Mouse (Mus musculus): ENCODE measurements around the gene Ints13. TPM values are rescaled to one million over a fixed set of nuclear protein-coding genes. Genes with fewer than 3 reads are reported as not detected.
"Not testable (repeated sequence)": the region's sequence is repeated elsewhere in the genome, so short reads cannot be mapped to it uniquely, and the experiment has no call there.

Ints13 gene
- 10 to 100 TPM; 37.6 to 41.0 TPM for total RNA-seq (2021)
- long read RNA-seq, transcript Ints13-210 (1 exons, 1,740 nt), result major isoform, 5 of 15 reads
- long read RNA-seq, partial matches to known transcripts, result 1 of 15 reads
- long read RNA-seq, other reads (novel, unspliced or antisense), result 7 of 15 reads

DNA sequence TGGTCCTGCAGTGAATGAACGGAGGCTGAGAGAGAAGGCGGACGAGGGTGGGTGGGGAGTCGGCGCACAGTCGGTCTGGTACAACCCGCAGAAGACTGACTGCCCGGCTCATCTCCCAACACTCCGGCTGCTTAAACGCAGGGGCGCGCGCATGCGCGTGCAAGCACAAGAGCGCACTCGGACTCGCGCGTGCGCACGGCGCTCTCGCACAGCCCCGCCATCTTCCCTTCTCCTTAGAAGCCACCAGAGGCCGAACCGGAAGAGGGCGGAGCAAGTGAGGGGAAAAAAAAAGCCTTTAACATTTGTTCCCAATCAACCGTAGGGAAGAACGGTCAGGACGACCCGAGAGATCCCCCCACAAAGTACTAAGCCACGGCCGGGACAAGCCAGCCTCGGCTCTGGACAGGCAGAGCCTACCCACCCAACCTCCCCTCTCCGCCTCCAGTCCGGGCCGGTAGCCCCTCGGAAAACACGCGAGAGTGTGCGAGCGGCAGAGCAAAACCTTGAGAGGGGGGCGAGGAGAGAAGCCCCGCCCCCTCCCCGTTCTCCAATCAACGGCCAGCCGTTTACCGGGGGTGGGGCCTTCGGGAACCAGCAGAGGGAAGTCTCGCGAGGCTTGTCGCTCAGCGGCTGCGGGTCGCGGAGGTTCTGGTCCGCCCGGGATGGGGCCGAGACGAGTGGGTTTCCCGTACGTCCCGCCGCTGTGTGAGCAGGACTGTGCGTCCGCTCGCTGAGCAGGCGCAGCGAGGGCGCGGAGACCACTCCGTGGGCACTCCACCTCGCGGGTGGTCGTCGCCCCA lies at the start of gene Ints13:
Gene Ints13, minus strand, starts transcription at position 526 of the 800 bp plus-strand sequence.
- DNase-seq (ENCODE audit: low spot score in 2 of 2), result peak; percentile 95 to 96

DNA sequence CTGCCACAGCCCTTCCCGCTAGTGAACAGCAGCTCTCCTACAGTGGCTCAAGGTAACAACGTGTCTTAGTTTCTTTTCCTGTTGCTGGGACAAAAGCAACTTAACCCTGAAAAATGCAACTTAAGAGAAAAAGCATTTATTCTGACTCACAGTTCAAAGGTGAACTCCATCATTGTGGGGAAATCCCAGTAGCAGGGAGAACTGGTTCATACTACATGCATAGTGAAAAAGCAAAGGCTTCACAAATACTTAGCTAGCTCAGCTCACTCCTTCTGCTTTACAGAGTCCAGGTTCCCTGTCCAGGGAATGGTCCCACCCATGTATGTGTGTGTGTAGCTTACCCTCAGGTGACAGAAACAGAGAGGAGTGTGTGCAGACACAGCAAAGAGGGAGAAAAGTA lies 39.0 kb upstream of the Ints13 start:
- DNase-seq (ENCODE audit: low spot score in 2 of 2), result no peak

DNA sequence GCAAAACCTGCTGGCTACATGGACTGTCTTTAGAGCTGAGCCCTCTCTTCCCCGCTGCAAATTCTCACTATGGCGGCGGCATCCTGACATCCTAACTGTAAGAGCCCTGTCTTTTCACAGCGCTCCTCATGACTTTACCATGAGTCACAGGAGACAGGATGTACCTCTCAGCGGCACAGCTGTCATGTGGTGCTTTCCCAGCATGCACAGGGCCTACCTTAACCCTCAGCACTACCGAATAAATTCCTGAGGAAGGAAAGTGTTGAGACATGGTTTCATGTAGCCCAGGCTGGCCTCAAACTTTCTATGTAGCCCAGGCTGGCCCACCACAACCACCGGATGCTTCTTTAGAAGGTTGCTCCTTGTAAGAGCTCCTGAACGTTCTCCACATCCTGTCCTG lies 38.3 kb upstream of the Ints13 start:
- no peak for DNase-seq (ENCODE audit: low spot score in 2 of 2)

GRCm38 (mm10) chr6:146614541-146614940 lies 36.9 kb upstream of the Ints13 start:
- no peak for DNase-seq (ENCODE audit: low spot score in 2 of 2)

DNA sequence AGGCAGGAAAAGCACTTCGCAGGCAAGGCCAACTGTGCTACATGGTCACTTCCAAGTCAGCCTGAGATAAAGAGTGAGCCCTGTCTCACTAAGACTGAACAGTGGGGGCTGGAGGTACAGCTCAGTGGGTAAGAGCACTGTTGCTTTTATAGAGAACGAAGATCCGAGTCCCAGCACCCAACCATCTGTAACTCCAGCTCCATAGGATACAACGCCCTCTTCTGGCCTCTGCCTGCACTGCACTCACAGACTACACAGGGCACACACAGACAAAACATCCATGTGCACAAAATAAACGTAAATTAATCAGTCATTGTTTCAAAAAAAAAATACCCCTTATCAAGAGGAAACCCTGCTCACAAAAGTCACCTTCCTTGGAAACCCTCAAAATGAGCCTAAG lies 36.3 kb upstream of the Ints13 start:
- DNase-seq (ENCODE audit: low spot score in 2 of 2), result no peak

GRCm38 (mm10) chr6:146612736-146613135 lies 35.1 kb upstream of the Ints13 start:
- DNase-seq (ENCODE audit: low spot score in 2 of 2), result no peak

GRCm38 (mm10) chr6:146611897-146612296 lies 34.3 kb upstream of the Ints13 start:
- DNase-seq (ENCODE audit: low spot score in 2 of 2), result no peak

DNA sequence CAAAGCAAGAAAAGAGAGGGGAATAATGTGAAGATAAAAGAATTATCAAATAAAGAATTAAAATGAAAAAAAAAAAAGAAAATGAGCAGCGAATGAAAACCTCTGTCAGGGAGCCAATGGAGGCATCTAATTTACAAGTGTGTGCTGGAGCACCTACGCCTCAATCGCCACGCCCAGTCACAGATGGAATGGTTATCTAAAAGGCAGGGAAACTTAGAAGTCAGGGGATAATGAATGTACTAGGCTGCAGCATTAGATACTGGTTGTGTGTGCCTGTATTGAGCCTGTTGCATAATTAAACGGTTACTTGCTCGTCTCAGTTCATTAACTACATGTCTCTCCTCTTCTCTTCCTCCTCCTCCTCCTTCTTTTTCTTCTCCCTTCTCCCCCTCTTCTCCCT lies 33.8 kb upstream of the Ints13 start:
- no peak for DNase-seq (ENCODE audit: low spot score in 2 of 2)

DNA sequence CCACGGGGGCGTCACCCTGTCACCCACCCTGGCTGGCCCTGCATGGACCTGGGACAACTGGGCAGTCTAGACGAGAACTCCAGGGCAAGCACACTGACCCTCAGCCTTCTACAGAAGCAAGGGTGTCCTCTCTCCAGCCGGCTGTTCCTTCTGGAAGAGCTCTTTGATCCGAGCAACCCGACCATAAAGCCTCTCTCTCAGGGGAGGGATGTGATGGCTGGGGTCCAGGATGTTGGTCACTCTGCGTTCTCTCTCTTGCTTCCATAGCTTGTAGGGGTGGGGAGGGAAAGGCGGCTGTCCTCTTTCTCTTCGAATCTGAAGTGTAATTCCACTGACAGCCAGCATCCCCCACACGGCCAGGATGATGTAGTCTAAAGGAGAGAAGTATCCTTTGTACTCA lies 26.0 kb upstream of the Ints13 start:
- no peak for DNase-seq (ENCODE audit: low spot score in 2 of 2)

GRCm38 (mm10) chr6:146602601-146603000 lies 25.0 kb upstream of the Ints13 start:
- no peak for DNase-seq (ENCODE audit: low spot score in 2 of 2)

GRCm38 (mm10) chr6:146585134-146585533 lies 7.5 kb upstream of the Ints13 start:
- DNase-seq (ENCODE audit: low spot score in 2 of 2), result no peak

DNA sequence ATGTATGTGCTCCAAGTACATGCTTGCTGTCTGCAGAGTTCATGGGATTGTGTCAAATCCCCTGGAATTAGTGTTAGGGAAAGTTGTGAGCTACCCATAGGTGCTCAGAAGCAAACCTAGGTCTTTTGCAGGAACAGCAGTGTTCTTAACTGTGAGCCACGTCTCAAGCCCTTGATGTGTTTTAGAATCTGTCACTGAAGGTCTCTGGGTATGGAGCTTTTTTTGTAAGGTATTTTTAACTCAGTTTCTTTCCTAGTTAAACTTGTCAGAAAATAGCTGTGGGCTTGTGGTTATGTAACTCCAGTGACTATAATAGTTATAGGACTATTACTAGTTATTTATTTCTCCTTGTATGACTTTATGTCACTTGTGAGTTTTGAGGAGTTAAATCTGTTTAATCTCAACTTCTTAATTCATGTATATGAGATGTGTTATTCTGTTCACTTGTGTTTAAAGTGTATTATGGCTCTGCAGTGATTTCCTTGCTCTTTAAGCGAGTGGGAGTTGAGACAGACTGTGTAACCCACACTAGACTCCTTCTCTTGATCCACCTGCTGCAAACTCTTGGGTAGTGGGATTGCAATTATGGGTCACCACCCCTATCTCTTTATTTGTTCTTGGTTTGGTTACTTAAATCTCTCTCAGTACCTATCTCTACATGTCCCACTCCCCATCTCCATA lies 5.9 kb upstream of the Ints13 start:
- DNase-seq (ENCODE audit: low spot score in 2 of 2), result no peak

DNA sequence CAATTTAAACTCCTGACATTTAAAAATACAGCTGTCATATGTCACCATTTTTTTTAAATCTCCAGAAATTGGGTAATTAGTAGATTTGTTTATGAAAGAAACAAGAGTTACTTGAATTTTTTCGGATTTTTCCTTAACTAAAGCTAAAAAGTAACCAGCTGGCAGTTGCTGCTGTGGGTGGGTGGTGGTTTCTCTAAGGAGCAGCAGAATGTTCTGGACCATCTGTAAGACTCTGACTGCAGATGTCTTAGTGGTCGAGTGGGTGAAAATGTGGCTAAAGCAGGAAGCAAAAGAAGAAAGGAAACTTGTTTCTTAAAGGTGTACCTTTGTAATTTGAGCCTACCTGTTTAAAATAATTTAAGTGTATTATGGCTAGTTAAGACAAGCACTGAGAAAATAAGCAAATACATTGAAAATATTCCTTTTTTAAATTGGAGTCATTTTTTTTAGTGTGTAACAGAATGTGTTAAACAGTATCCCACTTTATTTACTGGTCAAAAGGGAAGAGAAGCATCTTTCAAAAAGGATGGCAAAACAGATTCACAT lies 2.8 kb upstream of the Ints13 start:
- DNase-seq (ENCODE audit: low spot score in 2 of 2), result no peak

- peak; percentile 17 to 30 for DNase-seq (ENCODE audit: low spot score in 2 of 2)
Observed at GRCm38 (mm10) chr6:146578586-146578985, 951 bp upstream of the Ints13 start.

DNA sequence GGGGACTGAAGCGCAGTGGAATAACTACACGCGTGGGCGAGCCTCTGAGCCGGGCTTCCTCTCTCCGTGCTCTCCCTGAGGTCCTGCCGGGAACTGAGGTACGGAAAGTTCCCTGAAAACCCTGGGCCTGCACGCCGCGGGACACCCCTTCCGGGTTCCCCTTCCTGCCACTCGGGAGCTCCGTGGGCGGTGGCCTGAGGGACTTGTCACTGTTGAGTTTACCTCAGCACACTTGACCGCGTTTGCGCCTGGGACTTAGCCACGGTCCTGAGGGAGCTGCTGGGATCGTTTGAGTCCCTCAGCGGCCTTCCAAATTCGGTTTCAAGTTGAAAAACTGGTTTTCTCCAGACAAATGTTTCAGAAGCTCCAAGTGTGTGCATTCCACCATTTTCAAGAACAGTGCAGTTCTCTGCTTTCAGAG lies 486 bp upstream of the Ints13 start:
- DNase-seq (ENCODE audit: low spot score in 2 of 2), result no peak

DNA sequence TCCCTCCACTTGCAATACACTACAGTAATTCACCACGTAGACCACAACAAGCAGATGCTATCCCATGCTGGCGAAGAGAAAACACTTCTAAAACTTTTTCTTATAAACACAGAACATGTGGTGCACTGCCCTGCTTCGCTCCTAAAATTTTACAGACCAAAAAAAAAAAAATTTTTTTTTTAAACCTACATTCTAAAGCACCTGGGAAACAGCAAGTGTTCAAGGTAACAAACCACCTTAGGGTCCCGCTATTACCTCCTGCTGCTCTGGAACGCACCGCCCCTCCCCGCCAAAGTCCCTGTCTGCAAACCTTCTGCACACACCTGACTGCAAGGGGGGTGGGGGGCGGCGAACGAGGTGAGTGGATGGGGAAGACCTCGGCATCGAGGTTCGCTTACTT lies 732 bp downstream of the Ints13 start, which contains the start of gene Fgfr1op2:
Gene Fgfr1op2, plus strand, starts transcription at position 301 of the 400 bp plus-strand sequence.
- no peak for DNase-seq (ENCODE audit: low spot score in 2 of 2)

DNA sequence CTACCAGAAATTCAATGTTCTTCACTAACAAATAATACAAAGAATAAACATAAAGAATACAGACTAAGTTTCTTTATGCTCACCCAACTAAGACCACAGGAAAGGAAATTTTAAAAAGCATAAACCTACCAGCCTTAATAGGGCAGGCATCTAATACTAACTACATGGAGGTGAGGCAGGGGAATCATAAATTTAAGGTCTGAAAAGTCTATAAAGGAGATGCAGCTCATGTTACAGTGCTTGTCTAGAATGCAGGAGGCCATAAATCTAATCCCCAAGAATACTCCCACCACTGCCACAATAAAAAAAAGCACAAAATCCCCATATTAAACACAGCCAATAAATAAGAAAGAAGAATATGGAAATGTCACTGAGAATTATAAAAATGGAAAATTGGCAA lies 5.6 kb downstream of the Ints13 start:
- no peak for DNase-seq (ENCODE audit: low spot score in 2 of 2)

DNA sequence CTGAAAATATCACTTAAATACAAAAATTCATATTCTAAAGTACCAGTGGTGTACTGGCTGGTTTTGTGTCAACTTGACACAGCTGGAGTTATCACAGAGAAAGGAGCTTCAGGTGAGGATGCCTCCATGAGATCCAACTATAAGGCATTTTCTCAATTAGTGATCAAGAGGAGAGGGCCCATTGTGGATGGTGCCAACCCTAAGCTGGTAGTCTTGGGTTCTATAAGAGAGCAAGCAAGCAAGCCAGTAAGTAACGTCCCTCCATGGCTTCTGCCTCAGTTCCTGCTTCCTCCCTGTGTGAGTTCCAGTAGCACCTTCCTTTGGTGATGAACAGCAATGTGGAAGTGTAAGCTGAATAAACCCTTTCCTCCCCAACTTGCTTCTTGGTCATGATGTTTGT lies 15.2 kb downstream of the Ints13 start:
- not testable (repeated sequence) for DNase-seq (ENCODE audit: low spot score in 2 of 2)

DNA sequence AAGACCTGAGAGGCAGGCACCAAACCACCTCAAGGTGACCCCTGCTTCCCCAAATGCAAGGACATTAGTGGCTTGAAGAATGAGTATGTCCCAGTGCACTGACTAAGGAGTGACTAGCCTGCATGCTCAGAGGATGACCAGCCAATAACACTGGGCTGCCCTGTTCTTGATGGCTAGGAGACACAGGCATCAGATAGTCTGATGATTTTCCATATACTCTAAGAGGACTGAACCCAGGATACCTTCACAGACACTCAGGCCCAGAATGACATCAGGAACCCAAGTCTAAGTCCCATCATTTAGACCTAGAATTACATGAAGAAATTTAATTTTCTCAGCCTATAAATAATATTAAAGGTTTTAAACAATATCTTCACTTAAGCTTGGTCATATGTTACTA lies 26.3 kb downstream of the Ints13 start:
- no peak for DNase-seq (ENCODE audit: low spot score in 2 of 2)

DNA sequence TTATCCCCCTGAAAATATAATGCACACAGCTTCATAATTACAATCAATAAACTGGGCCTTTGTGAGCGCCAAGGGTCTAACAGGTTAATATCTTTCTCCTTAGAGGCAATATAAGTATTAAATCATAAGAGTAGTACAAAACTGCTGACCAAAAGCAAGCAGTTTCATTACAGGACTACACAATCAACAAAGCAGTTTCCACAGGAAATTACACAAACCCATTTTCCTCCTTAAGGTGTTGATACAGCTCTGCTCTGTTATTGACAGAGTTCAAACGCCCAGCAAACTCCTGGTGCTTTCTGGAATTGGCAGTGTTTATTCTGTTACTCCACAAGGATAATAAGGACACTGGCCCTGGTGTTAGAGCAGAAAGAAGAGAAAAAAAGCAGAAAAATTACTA lies 27.2 kb downstream of the Ints13 start:
- DNase-seq (ENCODE audit: low spot score in 2 of 2), result no peak

- no peak for DNase-seq (ENCODE audit: low spot score in 2 of 2)
Observed at GRCm38 (mm10) chr6:146545289-146545865, 32.3 kb downstream of the Ints13 start.

DNA sequence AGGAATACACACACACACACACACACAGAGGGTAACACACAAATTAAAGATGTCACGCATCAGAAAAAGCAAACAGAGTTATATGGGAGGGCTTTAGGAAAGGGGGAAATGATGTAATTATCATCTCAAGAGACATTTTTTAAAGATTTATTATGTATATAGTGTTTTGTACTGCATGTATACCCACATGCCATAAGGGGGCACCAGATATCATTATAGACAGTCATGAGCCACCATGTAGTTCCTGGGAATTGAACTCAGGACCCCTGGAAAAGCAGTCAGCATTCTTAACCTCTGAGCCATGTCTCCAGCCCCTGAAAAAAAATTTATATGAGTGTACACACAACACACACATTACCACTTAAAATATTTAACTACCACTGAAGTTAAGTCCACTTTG lies 33.0 kb downstream of the Ints13 start:
- DNase-seq (ENCODE audit: low spot score in 2 of 2), result no peak
